8 mouse cellular contexts compared by ENCODE assay signal in the genomic region with DNA sequence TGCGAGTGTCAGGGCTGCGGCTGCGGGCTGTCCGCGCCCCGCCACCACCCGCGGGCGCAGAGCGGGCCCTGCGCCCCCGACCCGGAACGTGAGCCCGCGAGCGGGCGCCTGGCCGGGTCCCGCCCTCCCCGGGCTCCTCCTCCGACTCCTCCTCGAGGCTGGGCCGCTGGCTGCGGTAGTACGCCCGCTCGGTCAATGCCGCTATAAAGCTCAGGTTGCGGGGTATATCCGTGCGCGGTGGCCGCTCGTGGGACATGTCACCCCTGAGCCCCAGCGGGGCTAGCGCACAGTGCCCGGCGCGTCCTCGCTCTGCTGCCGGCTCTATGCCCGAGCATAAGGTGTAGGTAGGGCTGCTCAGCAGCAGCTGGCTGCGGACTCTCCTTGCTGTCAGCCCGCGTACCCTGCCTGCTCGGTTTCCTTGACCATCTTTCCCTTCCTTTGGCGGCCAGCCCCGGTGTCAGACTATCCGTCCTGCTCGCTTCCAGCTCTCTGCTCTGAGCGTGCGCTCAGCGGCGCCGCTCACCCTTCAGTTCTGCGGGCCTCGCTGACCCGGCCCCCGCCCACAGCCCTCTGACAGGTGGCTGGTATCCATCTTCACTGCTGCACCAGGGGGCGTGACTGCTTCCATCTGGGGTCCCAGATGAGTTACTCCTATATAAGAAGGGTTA. TPM values are rescaled to one million over a fixed set of nuclear protein-coding genes. Genes with fewer than 3 reads are reported as not detected.
DNase-seq lines count a peak whose midpoint lies in the region; ATAC-seq and TF ChIP-seq lines count a peak whose summit lies in the region.

Gene Ppp1r3e, minus strand, starts transcription at position 503 of the 668 bp plus-strand sequence.

- H3K36me3 ChIP-seq in heart, embryonic 10.5 days, result no peaks in the 10 kb centered on the region
- H3K36me3 ChIP-seq in kidney, embryonic 15.5 days, result peaks cover 1% of the 10 kb centered on the region; the same call in 1 of the 2 replicates
- no peaks in the 10 kb centered on the region for H3K36me3 ChIP-seq in liver, embryonic 12.5 days
- no peaks in the 10 kb centered on the region for H3K36me3 ChIP-seq in stomach, embryonic 16.5 days (ENCODE audit: control insufficient read depth, insufficient read depth, low read length)

- H3K4me1 ChIP-seq in embryonic fibroblast, embryonic 13.5 days (ENCODE audit: control insufficient read depth, insufficient read depth, low read length), result 0 out of 2 replicates have a peak, but pooled peaks cover 2% of the 10 kb centered on the region
- peaks cover 22% of the 10 kb centered on the region for H3K4me1 ChIP-seq in heart, embryonic 10.5 days
- H3K4me1 ChIP-seq in kidney, embryonic 15.5 days, result peaks cover 18% of the 10 kb centered on the region
- H3K4me1 ChIP-seq in liver, embryonic 12.5 days, result peaks cover 29% of the 10 kb centered on the region
- peaks cover 6% of the 10 kb centered on the region for H3K4me1 ChIP-seq in stomach, embryonic 16.5 days (ENCODE audit: control insufficient read depth, insufficient read depth, low read length)

- peak; percentile 21; the same call in 1 of the 2 replicates for TF ChIP-seq POLR2A in embryonic fibroblast, embryonic 13.5 days (IDR thresholded peaks at IDR 0.05; ENCODE audit: low read depth, low read length)

- TF ChIP-seq CTCF in embryonic fibroblast, embryonic 13.5 days (IDR thresholded peaks at IDR 0.05; ENCODE audit: borderline replicate concordance, insufficient read depth, low read length), result no peak

- no peaks in the 10 kb centered on the region for H3K9me3 ChIP-seq in heart, embryonic 10.5 days
- no peaks in the 10 kb centered on the region for H3K9me3 ChIP-seq in kidney, embryonic 15.5 days (replicated peaks)
- H3K9me3 ChIP-seq in liver, embryonic 12.5 days (replicated peaks), result no peaks in the 10 kb centered on the region
- H3K9me3 ChIP-seq in stomach, embryonic 16.5 days (replicated peaks; ENCODE audit: control insufficient read depth, low read length), result no peaks in the 10 kb centered on the region

- H3K27ac ChIP-seq in embryonic fibroblast, embryonic 13.5 days (ENCODE audit: insufficient read depth, low read length), result peak within 1 kb of the TSS; percentile 53
- peak within 1 kb of the TSS; percentile 91 for H3K27ac ChIP-seq in heart, embryonic 10.5 days
- peak within 1 kb of the TSS; percentile 90 for H3K27ac ChIP-seq in kidney, embryonic 15.5 days
- H3K27ac ChIP-seq in liver, embryonic 12.5 days, result peak within 1 kb of the TSS; percentile 79
- H3K27ac ChIP-seq in stomach, embryonic 16.5 days (ENCODE audit: low read length), result peak within 1 kb of the TSS; percentile 75

- peak within 1 kb of the TSS; percentile 65 for H3K9ac ChIP-seq in kidney, embryonic 15.5 days
- H3K9ac ChIP-seq in liver, embryonic 12.5 days, result peak within 1 kb of the TSS; percentile 84
- H3K9ac ChIP-seq in stomach, embryonic 16.5 days (ENCODE audit: low read length), result peak within 1 kb of the TSS; percentile 88

- peak; percentile 54 to 58 for DNase-seq in B cell, adult 2 months
- peak; percentile 40 to 47 for DNase-seq in adrenal gland, postnatal 4 days (ENCODE audit: low spot score in 2 of 2)
- peak; percentile 91 for DNase-seq in heart, embryonic 10.5 days (ENCODE audit: low spot score)
- peak; percentile 78 for DNase-seq in naive thymus-derived CD4-positive, alpha-beta T cell, adult 2 months (ENCODE audit: low read depth)

- WGBS in heart, embryonic 10.5 days, result under 1% methylated on average over 61 of the region's 61 CpGs
- WGBS in kidney, embryonic 15.5 days, result under 1% methylated on average over 49 of the region's 61 CpGs
- WGBS in liver, embryonic 12.5 days (ENCODE audit: insufficient replicate concordance), result 0% methylated on average over 52 of the region's 61 CpGs
- under 1% methylated on average over 61 of the region's 61 CpGs for WGBS in stomach, embryonic 16.5 days

- peak within 1 kb of the TSS; percentile 100 for H3K4me2 ChIP-seq in kidney, embryonic 15.5 days
- H3K4me2 ChIP-seq in liver, embryonic 12.5 days, result peak within 1 kb of the TSS; percentile 100
- peak within 1 kb of the TSS; percentile 99 for H3K4me2 ChIP-seq in stomach, embryonic 16.5 days (ENCODE audit: low read depth, low read length)

- no peaks in the 10 kb centered on the region for H3K27me3 ChIP-seq in heart, embryonic 10.5 days (ENCODE audit: insufficient read depth, poor library complexity, severe bottlenecking)
- peaks cover 4% of the 10 kb centered on the region; the same call in 1 of the 2 replicates for H3K27me3 ChIP-seq in kidney, embryonic 15.5 days
- H3K27me3 ChIP-seq in liver, embryonic 12.5 days (replicated peaks), result peaks cover 12% of the 10 kb centered on the region; the same call in 1 of the 2 replicates
- H3K27me3 ChIP-seq in stomach, embryonic 16.5 days (ENCODE audit: control insufficient read depth, insufficient read depth, low read length), result no peaks in the 10 kb centered on the region

- ATAC-seq in kidney, embryonic 15.5 days (replicated peaks; ENCODE audit: low FRiP score), result peak; percentile 87
- ATAC-seq in liver, embryonic 12.5 days, result peak; percentile 81
- ATAC-seq in stomach, embryonic 16.5 days (ENCODE audit: insufficient read depth, low FRiP score), result peak; percentile 85

- H3K4me3 ChIP-seq in embryonic fibroblast, embryonic 13.5 days (ENCODE audit: insufficient read depth, low read length), result peak within 1 kb of the TSS; percentile 75
- peak within 1 kb of the TSS; percentile 70 for H3K4me3 ChIP-seq in heart, embryonic 10.5 days
- peak within 1 kb of the TSS; percentile 72 for H3K4me3 ChIP-seq in kidney, embryonic 15.5 days (replicated peaks)
- H3K4me3 ChIP-seq in liver, embryonic 12.5 days, result peak within 1 kb of the TSS; percentile 80
- peak within 1 kb of the TSS; percentile 76 for H3K4me3 ChIP-seq in stomach, embryonic 16.5 days (replicated peaks; ENCODE audit: low read length)

RNA-seq across cellular contexts. Expression of gene Ppp1r3e, which starts in this region (rescaled TPM):
- 10 to 100 TPM; 16.9 to 21.0 TPM for total RNA-seq in adrenal gland, postnatal 4 days (2021)
- polyA plus RNA-seq in embryonic fibroblast, embryonic 13.5 days (2011; ENCODE audit: insufficient read length, low read depth, missing spikeins), result 8.4 and 10.9 TPM in 2 replicates
- polyA plus RNA-seq in heart, embryonic 10.5 days (2016; fragmentation: Nextera tagmentation; extraction: Ambion mirVana), result 0.98 and 1.00 TPM in 2 replicates
- polyA plus RNA-seq in kidney, embryonic 15.5 days (2015; fragmentation: Nextera tagmentation; extraction: Ambion mirVana), result 1.9 and 2.2 TPM in 2 replicates
- polyA plus RNA-seq in liver, embryonic 12.5 days (2016; fragmentation: Nextera tagmentation; extraction: Ambion mirVana), result 0.80 and 0.83 TPM in 2 replicates
- polyA plus RNA-seq in stomach, embryonic 16.5 days (2015; fragmentation: Nextera tagmentation; extraction: Ambion mirVana), result 1.2 TPM in 2 replicates

Comparison
In these comparisons a context has a peak if more than half of its experiments do, and no peak if none do; other contexts are left out.
1. Peak in every context shown above with its lines: DNase-seq, ATAC-seq, H3K4me3 ChIP-seq and H3K27ac ChIP-seq.
2. Peak in DNase-seq, H3K4me3 ChIP-seq and H3K27ac ChIP-seq in heart, embryonic 10.5 days; RNA of the gene not detected or under 1 TPM.
3. Peak in ATAC-seq, H3K4me3 ChIP-seq, H3K27ac ChIP-seq, H3K9ac ChIP-seq and H3K4me2 ChIP-seq in liver, embryonic 12.5 days; RNA of the gene not detected or under 1 TPM.